Mouse (Mus musculus) ovary, postnatal 36 days (tissue): ENCODE measurements around the gene Mmp11.

ENCODE experiments used
- DNase-seq: peaks from one replicate; pipeline ENCODE4 v3.0.0; 2022; ENCODE audit warnings: low spot score, mixed read lengths

Mmp11 gene

GRCm38 (mm10) chr10:75937851-75938643, 1.8 kb upstream of the Mmp11 start:
- DNase-seq = no peak

- DNase-seq = no peak
Measured at GRCm38 (mm10) chr10:75936909-75937667, 792 bp upstream of the Mmp11 start.

- no peak for DNase-seq
Measured at GRCm38 (mm10) chr10:75934991-75935390, 1.3 kb downstream of the Mmp11 start.

DNA sequence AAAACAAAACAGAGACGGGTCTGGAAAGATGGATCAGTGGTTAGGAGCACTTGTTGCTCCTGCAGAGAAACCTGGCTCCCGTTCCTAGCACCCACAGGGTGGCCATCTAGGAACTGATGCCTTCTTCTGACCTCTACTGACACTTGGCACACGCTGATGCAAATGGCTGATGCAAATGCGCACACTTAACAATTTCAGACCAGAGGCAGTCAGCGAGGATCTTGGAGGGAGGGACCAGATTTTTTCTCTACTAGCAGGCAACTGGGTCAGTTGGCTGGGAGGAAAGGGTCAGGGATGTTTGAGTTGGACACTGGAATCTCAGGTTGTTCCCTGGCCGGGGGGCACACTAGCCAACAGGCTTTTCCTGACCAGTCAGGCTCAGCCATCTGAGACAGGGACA, 3.4 kb downstream of the Mmp11 start, which contains the start of gene Chchd10:
Chchd10 (plus strand) TSS at position 240 of the 400 bp plus-strand sequence.
- no peak for DNase-seq

DNA sequence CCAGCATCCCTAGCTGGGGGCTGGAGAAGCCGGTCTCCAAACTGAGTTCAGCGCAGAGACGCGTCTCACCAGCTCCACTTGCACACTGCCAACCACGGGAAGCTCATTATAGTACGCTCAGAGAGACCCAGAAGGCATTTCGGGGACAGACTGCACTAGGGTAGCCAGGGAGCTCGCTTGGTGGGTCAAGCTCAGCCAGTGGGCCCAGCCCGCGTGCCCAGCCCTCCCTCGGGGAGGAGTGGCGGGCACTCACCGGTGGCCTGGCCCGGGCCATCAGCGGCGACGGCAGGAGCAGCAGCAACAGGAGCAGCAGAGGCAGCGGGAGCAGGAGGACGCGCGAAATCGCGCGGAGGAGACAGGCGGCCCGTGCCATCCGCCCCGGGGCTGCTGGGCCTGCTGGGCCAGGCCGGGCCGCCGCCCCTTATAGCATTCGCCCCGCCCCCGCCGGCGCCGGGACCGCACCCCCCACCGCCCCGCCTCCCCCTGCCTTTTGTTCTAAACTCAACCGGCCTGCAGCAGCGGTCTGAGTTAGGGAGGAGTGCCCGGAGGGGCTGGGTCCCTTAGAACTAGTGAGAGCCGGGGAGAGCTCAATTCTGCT, 4.1 kb downstream of the Mmp11 start:
- DNase-seq = peak; percentile 80

- no peak for DNase-seq
Measured at GRCm38 (mm10) chr10:75931311-75931710, 5.0 kb downstream of the Mmp11 start.

- DNase-seq = no peak
Measured at GRCm38 (mm10) chr10:75930304-75930703, 6.0 kb downstream of the Mmp11 start.

DNA sequence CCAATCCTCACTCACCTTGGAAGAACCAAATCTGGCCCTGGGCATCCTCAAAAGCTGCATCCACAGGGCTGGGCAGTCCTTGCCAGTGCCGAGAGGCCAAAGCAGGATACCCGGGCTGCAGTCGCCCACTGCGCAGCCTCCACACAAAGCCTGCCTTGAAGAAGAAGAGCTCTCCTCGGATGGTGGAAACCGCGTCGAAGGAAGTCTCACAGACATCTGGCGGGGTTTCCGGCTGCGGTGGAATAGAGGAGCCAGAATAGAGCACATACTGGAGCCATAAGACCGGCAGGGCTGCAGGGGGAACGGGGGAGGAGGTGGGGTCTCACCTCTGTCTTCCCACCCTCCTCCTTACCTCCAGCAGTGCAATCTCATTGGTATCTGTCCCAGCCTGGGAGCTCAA, 9.9 kb downstream of the Mmp11 start:
- no peak for DNase-seq

DNA sequence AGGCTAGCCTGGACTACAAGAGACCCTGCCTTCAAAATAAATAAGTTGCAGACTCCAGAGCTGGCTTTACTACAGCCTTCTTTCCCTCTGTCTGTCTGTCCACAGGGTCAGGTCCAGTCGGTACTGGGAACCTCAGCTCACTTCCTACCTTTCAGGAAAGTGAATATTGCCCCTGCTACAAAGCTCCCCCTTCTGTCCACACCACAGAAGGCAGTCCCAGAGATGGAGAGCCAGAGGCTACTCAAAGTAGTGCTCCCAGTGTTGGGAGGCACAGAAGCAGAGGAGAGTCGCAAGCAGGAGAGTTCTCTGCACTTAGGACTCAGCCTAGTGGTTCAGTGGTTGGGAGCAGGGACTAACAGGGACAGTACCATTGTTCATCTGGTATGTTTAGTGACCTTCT, 12.0 kb downstream of the Mmp11 start:
- no peak for DNase-seq

DNA sequence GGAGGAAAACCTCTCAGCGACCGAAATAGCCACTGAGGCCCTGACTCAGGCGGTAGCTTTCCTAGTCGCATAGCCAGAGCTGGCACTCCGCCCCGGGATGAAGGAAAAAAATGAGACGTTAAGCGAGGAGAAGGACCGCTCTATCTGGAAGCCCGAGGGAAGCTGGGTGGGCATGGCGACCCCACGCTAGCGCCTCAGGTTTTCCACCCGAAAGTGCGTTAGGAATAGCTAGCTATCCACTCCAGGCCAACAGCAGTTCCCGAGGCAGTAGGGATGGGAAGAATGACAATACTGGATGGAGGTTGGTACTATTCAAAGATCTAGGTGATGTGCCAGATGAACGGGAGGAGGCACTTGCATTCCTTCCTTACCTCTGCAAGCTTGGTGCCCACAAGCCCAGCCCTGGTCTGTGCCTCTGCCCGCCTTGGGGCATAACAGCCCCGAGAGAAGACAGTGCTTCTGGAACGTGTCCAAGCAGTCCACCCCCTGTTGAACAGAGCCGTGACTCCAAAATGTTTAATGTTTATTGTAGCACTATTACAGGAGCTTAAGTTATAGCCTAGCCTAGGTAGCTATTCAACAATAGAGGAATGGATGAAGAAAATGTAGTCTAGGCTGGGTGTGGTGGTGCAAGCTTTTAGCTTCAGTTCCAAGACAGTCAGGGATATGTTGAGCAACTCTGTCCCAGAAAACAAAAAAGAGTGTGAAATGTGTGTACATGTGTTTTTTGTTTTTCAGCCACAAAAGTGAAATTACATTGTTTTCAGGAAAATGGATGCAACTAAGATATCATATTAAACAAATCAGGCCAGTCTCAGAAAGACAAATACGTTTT, 14.4 kb downstream of the Mmp11 start:
- peak; percentile 41 for DNase-seq

- DNase-seq = peak; percentile 94
Measured at GRCm38 (mm10) chr10:75921026-75921725, 15.1 kb downstream of the Mmp11 start, which contains the start of gene Smarcb1. Gene Smarcb1, minus strand, starts transcription at chr10:75921617.

- DNase-seq = no peak
Measured at GRCm38 (mm10) chr10:75919026-75919425, 17.3 kb downstream of the Mmp11 start.

- no peak for DNase-seq
Measured at GRCm38 (mm10) chr10:75916840-75917239, 19.5 kb downstream of the Mmp11 start.

DNA sequence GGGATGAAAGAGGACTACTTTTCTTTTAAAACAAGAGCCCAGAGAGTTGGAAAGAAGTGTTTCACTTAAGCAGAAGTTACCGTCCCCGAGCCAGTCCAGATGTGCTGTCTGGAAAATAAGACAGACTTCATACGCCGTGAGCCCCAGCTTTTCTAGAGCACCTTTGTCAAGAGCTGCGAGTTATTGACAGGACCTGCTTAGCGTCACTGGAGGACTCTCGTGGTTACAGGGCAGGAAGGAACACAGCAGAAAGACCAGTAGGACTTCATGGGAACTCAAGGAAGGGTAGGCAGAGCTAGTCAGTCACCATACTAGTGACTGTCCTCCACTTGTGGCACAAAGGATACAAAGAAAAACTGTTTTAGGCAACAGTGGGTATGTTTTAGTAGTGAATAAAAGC, 20.7 kb downstream of the Mmp11 start:
- DNase-seq = no peak

- DNase-seq = no peak
Measured at GRCm38 (mm10) chr10:75913013-75913589, 23.2 kb downstream of the Mmp11 start.

DNA sequence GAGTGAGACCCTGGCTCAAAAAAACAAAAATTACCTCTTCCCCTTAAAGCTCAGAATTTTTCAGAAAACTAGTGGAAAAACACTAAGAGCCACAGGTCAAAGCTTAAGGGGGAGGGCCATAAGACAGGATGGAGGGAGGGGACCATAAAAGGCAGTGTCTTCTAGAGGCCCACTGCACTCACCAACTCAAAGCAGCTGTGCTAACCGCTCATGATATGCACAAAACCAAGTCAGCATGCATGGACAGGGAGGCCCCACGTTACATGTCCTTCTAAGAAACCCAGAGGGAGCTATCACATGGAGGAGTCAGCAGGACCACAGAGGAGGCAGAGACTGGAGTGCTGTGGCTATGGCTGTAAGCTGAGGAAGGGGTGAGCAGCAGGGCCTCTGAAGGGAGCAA, 25.6 kb downstream of the Mmp11 start:
- no peak for DNase-seq

DNA sequence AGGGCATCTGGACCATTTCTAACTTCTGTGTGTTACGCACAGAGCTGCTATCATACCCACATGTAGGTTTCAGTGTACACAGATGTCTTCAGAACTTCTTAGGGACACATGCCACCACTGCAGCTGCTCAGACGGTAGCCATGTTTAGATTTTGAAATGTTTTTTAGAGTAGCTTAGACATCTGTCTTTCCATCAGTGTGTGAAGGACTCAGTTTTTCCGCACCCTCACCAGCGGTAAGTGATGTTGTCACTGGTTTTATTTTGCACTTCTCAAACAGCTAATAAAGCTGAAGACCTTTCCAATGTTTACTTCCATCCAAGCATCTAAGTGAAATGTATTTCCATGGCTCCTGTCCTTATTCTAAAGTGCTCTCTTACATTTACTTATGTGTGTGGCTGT, 29.4 kb downstream of the Mmp11 start:
- no peak for DNase-seq

DNA sequence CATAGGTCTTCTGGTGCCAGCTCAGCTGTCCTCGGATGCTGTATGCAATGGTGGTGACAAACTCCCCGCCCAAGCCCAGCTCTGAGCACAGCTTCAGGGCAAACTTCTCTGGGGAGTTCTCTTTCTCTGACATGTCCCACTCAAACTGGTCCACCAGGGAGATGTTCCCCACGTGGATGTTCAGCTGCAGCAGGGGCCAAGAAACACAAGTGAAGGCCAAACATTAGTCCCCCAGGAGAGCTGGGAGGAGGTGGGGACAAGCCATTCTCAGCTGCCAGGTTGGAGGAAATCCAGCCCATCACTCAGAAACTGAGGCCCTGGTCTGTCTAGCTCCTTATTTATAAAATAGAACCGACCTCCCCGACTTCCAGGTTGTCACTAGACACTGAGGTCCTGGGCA, 31.9 kb downstream of the Mmp11 start:
- no peak for DNase-seq

DNA sequence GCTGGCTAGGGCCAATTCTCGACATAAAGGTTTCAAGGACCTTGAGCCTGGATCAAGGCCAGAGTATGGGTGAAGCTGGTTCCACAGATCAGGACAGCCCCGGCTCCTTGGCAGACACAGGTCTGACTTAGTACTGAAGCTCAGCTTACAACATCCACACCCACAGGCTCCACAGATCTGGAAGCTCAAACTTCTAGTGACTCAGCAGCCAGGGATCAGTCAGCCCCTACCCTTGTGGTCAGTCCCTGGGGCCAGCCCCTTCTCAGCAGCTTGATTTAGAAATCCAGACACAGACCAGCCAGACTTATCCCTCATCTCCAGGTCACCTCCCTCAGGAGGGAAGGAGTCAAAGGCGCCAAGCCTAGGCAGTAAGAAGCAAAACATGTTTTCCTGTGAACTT, 37.5 kb downstream of the Mmp11 start:
- DNase-seq = peak; percentile 70

GRCm38 (mm10) chr10:75898039-75898564, 38.2 kb downstream of the Mmp11 start:
- peak; percentile 36 for DNase-seq

DNA sequence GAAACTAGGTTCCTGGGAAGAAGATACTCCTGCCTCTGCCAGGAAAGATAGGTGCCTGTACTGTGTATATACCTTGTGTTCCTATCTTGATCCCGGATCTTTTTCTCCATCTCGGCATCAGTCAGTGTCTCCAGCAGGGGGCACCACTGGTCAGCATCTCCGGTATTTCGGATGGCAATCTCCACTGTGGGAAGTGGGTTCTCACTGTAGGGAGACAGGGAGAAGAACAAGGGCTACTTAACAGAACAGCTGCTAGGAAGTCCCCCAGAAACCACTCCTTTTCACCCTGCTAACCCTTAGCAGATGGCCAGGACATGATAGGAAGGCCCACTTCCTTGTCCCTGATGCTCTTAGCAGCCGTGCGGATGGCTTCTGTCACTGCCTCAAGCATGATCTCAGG, 38.9 kb downstream of the Mmp11 start:
- peak; percentile 70 for DNase-seq
